Mouse (Mus musculus): Measurements from ENCODE around the gene Gjb6.

The Gjb6 gene

GRCm38 (mm10) chr14:57084180-57084668 is 49.2 kb downstream of the Gjb6 start:
- peak; percentile 52 for DNase-seq

- DNase-seq: no peak
These were observed 50.5 kb downstream of the Gjb6 start for GRCm38 (mm10) chr14:57082863-57083262.

- peak; percentile 22 for DNase-seq
These were observed 57.9 kb downstream of the Gjb6 start for GRCm38 (mm10) chr14:57075537-57075936.

Data from kidney, postnatal 14 days (tissue).